Mouse (Mus musculus) liver, postnatal 0 days (tissue): ENCODE data around the gene Ttc8.

Experiments used
- CTCF ChIP-seq: sonication (generic); IDR thresholded peaks from 2 replicates; pipeline ENCODE4 v1.5.1; 2016; ENCODE audit warnings: antibody characterized with exemption, low read depth
- EP300 ChIP-seq: IDR thresholded peaks from 2 replicates; pipeline ENCODE4 v1.6.1; 2016; ENCODE audit warnings: antibody characterized with exemption, low read depth, mild to moderate bottlenecking

- TF ChIP-seq EP300, result no peak
- no peak for TF ChIP-seq CTCF
These were observed 60.7 kb downstream of the Ttc8 start for GRCm38 (mm10) chr12:98981081-98981480.
